Mouse (Mus musculus) left cerebral cortex, adult 18-20 months (tissue): ENCODE results near the gene Cyp11a1. TPM values are rescaled to one million over a fixed set of nuclear protein-coding genes. Genes with fewer than 3 reads are reported as not detected.

Source experiments
- DNase-seq, 2 experiments: peaks; one replicate each; pipeline ENCODE4 v3.0.0; 2021 to 2022; ENCODE audit warnings: low spot score in 2 of 2, mixed read lengths in 1 of 2
- total RNA-seq, 2 experiments: library from RNA; stranded (reverse); gene quantifications; 2 replicates each; pipeline ENCODE4 v1.2.3; 2021

Gene Cyp11a1
- total RNA-seq, 2 experiments from 2014 or later, result 1.8 to 2.7 TPM

DNA sequence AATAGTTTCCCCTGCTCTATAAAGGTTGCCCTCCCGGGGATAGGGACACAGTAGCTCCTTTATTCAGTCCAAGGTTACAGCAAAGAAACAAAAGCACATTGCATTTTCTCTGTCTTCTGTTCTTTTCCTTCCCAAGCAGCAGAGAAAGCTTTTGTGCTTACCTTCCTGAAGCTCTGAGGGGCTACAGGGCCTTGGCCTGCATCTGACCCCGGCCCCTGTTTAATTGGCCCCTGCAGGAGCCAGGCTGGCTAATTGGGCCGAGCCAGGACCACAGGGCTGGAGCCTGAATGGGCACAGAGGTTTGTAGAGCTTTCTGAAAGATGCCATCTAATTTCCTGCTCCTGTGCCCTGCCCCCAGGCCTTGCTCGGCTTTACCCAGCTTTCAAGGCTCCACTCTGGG lies 34.8 kb downstream of the Cyp11a1 start:
- no peak for DNase-seq

DNA sequence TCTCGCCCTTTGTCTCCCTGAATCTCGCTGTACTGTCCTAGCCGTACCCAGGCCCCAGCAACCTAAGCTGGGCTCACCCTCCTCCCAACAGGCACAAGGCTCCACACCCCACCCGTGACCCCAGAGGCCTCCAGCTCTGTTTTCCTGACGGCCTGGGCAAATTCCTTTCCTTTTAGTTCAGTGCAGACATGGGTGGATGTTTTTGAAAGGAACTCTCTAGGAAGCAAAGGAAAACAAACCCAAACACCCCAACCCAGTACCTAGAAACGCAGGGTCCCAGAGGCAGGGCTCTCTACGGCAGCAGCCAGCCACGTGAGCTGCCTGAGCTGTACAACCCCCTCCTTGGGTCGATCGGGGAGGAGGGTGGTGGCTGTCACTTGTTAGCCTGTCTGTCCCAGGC lies 36.2 kb downstream of the Cyp11a1 start:
- DNase-seq, result no peak

DNA sequence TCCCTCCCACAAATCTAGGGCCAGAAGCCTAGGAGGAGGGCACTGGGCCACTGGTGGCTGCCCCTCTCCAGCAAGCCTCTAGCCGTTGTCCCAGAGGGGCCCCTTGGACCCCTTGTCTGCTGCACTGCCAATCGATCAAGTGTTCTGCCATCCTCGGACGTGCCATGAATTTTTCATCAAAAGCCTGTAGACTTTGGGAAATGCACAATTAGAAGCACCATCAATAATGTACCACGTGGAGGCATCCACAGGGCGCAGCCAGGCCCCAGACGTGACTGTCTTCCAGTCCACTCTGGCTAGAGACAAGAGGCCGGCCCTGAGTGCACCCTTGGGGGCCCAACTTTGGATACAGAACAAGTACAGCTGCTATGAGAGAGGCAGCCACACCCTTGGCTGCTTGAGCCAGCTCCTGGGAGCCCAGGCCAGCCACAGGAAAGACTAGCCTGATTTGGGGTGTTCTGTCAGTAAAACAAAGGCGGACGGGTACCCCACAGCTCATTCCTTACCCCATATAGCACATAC lies 37.3 kb downstream of the Cyp11a1 start:
- no peak for DNase-seq

DNA sequence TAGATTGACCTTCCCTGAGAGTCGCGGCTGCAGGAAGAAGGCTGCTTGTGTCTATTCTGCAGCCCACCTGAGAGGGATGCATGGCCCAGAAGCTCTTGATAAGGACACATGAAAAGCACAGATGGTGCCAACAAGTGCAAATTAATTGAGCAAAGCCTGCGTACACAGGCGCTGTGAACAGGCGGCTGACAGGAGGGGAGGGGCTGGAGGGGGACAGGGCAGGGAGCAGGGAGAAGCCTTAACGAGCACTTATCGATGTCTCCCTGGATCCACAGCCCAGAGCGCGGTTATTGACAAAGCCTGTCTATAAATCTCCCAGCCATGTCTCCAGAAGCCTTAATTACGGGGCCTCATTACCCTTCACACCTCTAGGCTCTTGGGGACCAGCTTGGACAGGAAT lies 38.6 kb downstream of the Cyp11a1 start:
- no peak for DNase-seq

DNA sequence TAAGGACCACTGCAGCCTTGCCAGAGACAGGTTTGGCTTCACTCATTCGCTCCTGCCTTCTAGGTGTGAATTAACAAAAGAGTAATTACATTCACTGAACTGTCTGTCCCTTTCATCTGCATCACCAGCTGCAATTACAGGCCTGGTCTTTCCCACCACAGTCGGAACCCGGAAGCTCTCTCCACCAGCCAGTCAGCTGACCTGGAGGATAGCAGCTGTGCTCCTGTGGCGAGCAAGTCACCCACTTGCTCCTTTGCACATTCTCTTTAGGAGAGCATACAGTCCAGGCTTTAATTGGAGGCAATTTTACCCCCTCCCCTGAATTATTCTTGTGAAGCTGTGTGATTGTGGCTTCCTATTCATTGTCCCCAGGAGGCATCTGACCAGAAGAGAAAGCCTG lies 39.4 kb downstream of the Cyp11a1 start:
- DNase-seq, result no peak

DNA sequence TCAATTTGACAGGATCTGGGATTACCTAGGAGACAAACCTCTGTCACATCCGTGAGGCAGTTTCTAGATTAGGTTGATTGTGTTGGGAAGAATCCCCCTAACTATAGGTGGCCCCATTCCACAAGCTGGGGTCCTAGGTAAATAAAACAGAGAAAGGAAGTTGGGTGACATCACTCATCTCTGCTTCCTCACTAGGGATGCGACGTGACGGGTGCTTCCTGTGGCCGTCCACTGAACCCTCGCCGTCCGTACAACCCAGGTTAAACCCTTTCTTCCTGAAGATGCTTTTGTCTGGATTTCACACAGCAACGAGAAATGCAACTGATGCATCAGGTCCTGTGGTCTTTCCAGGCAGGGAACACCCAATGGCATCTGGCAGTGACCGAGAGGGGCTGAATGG lies 40.9 kb downstream of the Cyp11a1 start:
- no peak for DNase-seq

DNA sequence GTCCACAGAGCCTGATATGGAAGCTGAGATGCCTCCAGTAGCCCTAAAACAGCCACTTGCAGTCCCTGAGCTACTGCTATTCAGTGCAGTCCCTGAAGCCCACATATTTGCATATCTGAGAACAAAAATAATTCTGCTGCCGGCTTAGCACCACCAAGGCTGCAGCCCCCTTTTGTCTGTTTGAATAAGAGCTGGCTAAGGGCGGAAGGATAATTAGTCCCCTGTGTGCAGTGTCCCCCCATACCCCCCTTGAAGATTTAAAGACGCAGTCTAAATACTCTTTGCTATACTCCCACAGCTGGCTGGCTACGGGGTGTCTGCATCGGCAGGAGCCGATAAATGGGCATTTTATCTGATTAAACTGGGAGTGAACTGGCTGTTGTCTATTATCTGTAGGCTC lies 42.4 kb downstream of the Cyp11a1 start:
- no peak for DNase-seq

DNA sequence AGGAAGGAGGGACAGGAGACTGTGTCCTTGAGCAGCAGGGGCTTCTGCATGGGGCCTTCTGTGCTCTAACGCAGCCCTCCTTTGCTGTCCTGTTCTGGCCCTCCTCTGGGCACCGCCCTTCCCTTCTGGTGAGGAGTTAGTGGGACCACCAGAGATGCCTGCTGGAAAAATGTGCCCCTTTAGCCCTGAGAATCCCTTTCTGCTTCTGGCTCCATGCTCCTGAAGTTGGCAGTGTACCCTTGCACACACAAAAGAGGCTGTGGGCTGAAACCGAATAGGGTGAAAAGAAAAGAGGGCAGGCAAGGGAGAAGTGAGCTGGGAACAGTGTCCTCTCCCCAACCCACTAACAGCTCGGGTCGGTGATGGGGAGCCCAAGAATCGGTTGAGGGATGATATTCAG lies 43.0 kb downstream of the Cyp11a1 start:
- DNase-seq, result peak in 1 of 2 experiments; percentile 25

DNA sequence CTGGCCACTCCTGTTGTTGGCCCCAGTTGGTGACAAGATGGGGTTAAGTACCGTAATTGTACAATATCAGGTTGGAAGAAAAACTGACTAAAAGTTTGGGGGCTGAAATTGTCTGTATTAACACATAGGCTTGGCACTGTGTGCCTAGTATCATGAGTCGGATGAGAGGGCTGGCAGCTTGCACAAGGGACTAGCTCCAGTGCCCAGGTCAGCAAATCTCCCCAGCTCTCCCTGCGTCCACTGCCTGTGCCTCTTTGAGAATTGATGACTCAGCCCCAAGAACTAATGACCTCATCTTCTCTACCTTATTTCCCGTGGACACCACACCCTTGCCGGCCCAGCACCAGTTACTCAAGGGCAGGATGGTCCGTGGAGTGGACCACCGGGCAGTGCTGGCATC lies 43.6 kb downstream of the Cyp11a1 start:
- DNase-seq, result no peak

DNA sequence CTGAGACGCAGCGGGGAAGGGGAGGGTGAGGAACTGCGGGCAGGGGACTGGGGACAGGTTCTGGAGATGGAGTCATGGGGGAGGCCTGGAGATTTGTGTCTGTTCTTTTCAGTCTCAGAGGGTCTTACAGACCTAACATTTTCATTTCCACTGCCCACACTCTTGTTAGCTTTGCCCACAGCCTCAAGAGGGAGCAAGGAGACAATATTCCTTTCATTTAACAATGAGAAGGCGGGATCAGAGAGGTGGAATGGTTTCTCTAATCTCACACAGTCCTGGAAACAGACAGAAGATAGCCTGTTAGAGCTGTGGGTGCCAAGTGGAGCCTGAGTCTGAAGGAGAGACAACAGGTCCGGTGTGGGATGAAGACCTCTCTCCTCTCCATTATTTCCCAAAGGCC lies 45.7 kb downstream of the Cyp11a1 start:
- DNase-seq, result no peak

DNA sequence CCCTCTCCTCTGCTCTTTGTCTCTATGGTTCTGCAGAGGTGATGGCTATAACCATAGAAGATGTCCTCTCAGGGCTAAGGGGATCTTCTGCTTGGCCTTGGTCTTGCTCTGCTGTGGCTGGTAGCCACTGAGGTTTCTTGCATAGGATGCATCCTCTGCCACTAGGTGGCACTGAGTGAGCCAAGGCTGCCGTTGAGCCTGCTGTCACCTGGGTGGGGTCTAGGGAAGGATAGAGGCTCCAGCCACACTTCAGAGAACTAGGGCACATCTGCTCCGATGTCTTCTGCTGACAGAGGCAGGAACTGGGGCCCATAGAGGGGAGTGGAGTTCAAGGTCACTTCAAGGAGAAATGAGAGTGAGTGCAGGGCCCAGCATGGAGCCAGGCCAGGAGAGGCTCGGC lies 46.9 kb downstream of the Cyp11a1 start:
- peak; percentile 70 to 72 for DNase-seq

DNA sequence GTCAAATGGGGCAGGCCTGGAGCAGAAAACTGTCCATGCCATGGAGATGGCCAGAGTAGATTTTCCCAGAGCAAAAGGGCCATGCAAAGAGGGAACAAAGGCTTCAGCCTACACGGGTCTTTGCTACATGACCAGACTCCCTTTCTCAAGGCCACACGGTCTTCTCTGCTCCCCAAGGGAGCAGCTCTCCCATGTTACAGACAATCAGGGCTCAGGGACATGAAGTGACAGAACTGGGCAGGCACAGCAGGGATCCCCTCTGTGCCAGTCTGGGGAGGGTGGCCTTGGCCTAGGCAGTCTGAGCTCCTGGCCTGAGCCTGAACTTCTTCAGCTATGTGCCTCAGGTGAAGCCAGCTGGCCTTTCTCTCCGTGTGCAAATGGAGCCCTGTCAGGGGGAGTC lies 47.3 kb downstream of the Cyp11a1 start:
- DNase-seq, result no peak

DNA sequence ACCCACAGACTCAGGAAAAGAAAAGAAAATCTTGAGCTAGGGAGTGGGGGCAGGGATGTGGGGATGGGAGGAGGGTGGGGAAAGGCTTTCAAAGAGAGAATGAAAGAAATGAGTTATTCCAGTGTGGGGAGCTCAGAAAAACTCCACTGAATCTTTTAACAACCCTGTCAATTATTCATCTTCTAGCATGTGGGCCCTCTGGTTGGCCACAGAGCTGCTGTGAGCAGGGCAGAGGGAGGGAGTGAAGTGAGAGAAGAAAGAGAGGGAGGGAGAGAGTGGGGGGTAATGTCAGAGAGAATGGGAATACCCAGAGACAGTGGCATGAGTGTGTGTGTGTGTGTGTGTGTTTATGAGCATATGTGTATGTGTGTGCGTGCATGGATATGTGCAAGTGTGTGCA lies 47.8 kb downstream of the Cyp11a1 start:
- DNase-seq, result no peak

DNA sequence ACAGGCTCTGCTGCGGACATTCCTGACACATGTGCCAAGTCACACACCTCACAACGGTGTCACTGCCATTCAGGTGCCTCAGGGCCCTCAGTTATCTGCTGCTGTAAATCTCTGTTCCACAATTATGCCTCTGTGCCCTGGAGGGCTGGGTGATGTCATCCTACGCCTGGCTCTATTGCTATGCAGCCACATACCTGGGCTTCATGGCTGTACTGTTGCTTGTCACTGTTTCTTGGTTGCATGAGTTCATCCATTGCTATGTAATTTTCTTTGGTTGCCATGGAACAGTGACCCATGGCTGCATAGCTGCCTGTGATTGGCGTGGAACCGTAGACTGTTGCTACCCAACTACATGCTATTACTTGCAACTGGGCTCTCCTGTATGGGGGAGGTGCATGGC lies 49.5 kb downstream of the Cyp11a1 start:
- DNase-seq, result no peak

DNA sequence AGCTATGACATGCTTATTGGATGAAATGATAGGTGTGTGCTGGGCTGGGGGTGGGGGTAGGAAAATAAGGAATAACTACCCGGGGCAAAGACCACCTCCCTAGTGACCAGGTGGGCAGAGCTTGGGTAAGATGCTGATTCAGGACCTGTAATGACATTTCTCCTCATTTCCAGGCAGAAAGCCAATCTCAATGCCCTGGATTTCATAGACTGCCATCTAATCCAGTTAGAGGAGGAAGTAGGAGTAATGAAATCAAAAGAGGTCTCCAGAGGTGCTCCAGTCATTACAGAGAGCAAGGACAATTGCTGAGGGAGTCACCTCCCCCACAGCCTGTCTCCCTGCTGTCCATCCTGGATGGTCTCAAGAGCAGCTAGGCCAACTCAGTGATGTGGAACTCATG lies 53.7 kb downstream of the Cyp11a1 start:
- DNase-seq, result no peak

DNA sequence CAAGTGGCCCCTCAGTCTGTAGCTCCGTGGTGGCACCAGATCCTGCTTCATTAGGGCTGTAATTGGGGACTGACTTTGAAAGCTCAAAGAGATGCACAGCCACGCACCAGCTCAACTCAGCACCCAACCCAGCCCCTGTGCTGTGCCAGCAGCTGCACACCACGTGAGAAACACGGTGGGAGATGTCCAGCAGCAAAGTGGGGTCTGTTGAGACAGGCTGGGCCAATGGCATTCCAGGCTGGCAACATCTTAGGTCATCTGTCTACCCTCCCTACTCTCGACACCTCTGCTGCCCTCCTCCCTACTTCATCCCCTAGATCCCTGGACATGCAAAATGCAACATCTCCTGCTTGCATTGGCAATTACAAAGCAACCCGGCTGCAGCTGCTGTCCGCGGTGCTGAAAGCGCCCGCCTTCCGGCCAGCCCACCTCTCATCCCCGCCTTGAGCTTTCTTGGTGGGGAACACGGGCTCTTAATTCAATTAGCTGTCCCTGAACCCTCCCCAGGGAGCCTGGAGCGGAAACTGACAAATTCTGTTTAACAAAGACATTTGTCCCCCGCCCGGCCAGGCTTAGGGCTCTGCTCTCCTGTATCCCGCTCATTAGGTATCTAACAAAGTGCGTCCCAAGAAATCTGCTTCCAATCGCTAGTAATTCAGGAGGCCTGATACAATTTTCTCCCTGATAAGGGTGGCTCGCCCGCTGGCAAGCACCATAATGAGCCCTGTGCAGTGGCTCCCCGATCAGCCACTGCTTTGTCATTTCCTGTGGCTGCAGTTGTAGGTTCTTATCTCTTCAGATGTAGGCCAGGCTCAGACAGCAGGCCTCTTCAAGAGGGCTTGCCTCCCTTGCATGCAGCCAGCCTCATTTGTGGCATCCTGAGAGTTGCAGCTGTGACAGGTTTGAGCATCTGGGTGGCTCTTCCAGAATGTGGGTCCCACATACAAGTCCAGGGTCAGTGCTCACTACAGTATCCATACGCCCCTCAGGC lies 54.8 kb downstream of the Cyp11a1 start:
- no peak for DNase-seq

DNA sequence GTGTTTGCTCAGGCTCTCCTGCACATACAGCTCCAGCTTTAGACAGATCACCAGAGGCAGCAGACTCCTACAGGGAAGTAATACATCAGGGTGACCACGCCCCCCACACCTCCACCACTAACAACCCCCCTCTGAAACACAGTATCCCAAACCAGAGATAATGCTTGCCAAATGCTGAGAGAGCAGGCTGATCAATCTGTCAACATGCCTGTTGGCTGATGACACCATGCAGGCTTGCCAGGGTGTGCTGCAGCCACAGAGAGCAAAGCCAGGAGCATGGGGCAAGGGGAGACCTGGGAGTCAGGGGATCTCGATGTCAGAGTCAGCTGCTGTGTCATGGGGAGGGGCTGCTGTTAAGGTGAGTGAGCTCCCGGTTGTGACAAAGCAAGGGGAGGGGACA lies 57.3 kb downstream of the Cyp11a1 start, which contains the start of gene Stra6:
Gene Stra6 (plus strand): TSS at position 258 of the 400 bp plus-strand sequence.
- DNase-seq, result no peak

DNA sequence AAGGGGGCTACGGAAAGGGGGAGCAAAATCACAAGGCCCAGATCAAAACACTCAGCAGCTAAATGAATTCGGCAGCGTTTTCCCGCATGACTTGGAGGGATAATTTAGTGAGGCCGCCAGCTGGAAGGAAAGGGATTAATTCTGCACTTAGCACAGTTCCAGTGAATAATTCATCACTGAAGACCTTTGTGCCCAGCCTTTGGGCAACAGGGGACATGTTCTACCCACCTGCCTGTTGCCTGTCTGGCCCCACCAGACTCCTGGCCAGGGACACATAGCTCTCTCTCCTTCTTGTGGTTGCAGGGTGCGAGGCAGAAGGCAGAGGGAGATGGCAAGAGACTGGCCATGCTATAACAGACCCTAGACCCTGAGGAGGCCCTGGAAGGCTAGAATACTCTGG lies 59.3 kb downstream of the Cyp11a1 start:
- no peak for DNase-seq

DNA sequence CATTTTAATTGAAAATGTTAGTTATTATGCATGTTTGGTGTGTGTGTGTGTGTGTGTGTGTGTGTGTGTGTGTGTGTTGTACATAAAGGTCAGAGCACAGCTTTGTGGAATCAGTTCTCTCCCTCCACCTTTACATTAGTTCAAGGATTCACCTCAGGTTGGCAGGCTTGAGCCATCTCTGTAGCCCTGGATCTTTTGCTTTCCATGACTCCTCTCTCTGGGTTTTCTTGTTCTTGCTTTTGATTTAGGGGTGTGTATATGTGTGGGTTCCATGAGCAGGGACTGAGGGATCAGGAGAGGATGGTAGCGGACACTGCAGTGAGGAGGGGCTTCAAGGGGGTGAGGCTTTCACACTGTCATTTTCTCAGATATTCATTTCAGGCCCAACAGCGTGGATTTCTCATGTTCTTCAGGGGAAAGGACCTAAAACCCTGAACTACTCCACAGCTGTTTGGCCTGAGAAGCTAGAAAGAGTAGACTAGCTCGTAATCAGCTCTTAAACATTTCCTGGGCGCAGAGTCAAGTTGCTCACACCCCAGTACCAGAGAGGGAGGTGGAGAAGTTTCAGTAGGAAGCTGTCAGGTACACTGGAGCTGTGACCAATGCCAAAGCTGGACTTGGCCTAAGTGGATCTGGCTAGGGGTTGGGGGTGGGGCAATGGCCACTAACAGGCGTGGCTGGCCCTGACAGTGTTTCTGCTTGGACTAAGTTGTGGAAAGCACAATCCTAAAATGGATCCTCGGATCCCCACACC lies 59.9 kb downstream of the Cyp11a1 start:
- DNase-seq, result peak; percentile 25 to 41

DNA sequence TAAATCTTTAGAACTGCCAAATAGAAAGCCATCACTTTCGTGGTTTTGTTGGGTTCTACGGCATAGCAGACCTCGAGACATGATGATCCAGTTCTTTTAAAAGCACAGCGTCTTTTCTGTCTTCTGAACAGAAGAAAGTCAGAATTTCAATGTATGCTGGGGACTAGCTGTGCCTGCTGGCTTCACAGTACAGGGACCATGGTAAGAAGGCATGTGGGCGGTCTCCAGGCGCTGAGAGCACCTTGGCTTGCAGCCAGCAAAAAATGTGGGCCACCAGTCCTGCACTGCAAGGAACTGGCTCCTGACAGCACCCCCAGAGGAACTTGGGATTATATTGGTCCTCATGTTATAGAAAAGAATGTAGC lies 60.5 kb downstream of the Cyp11a1 start:
- DNase-seq, result peak; percentile 80 to 89

DNA sequence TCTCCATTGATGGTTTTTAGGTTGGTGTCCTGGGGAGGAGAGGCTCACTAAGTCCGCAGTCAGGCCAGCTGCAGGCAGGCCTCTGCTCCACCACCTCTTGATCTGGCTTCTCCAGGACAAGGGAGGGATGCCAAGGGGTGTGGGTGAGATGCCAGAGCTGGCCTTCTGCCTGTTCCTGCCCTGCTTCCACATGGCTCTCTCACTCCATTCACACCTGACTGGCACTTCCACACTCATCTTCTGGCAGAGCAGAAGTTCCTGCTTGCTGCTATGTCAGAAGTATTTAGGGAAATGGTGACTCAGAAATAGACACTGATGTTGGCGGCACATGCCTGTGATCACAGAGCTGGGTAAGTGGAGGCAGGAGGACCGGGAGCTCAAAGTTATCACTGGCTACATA lies 61.3 kb downstream of the Cyp11a1 start:
- DNase-seq, result peak; percentile 56 to 61

DNA sequence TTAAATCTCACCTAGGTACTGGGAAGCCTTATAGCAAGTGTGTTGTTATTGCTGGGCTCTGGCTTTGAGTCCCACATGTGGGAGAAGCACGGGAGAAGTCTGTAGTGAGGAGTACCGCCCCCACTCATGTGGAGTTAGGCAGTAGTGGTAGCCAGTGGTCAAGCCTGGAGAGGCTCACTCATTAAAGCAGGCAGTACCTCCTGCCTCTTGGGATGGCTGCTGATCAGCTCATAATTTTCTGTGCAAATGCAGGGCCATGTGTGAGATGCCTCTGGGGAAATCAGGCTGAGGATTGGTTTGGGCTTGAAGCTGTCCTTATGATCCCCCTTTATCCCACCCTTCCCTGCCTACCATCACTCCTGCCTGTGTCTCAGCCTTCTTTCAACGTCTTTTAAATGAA lies 68.3 kb downstream of the Cyp11a1 start:
- DNase-seq, result no peak
